Mouse (Mus musculus): Measurements from ENCODE around the gene S1pr5.

DNA sequence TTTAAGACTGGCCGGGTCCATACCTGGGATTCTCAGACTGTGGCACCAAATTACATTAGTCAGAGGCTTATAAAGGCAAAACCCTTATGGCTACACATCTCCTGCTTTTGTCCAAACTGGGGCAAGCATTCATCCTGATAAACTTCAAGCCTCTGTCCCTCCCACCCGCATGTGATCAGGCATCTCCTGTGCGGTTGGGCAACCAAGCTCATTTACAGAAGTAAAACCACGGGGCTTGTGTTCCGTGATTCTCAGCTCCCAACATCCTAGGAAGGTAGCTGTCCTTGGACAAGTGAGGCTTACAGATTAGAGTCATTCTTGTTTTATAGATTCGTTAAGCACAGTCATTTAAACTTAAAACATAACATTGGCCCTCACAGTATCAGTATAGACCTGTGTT, 41.4 kb downstream of the S1pr5 start:
- TF ChIP-seq TBP (IDR thresholded peaks at IDR 0.05; ENCODE audit: low read depth, low read length) (no peak), CTCF (IDR thresholded peaks at IDR 0.05 in 2 of 3, conservative IDR thresholded peaks at IDR 0.05 in 1 of 3; ENCODE audit: control insufficient read depth in 1 of 3, insufficient read depth in 1 of 3, low read depth in 2 of 3, low read length in 3 of 3, poor library complexity in 1 of 3, severe bottlenecking in 1 of 3) (no peak), MAFK (IDR thresholded peaks at IDR 0.05; ENCODE audit: borderline replicate concordance, low read depth, low read length) (no peak), SIN3A (IDR thresholded peaks at IDR 0.05; ENCODE audit: low read length) (no peak), USF2 (IDR thresholded peaks at IDR 0.05; ENCODE audit: borderline replicate concordance in 1 of 2, insufficient read depth in 1 of 2, low read depth in 1 of 2, low read length in 2 of 2) (no peak), POLR2AphosphoS2 (IDR thresholded peaks at IDR 0.05; ENCODE audit: low read length) (no peak), JUND (IDR thresholded peaks at IDR 0.05; ENCODE audit: low read depth, low read length) (no peak), MAX (IDR thresholded peaks at IDR 0.05; ENCODE audit: low read length) (no peak), SMC3 (IDR thresholded peaks at IDR 0.05; ENCODE audit: low read depth, low read length) (no peak), KAT2A (conservative IDR thresholded peaks at IDR 0.05; ENCODE audit: low read depth, low read length) (no peak), CHD1 (IDR thresholded peaks at IDR 0.05; ENCODE audit: low read depth, low read length) (no peak), POLR2A (IDR thresholded peaks at IDR 0.05; ENCODE audit: control insufficient read depth in 1 of 2, insufficient read depth in 1 of 2, low read depth in 1 of 2, low read length in 2 of 2, poor library complexity in 1 of 2) (no peak), RAD21 (IDR thresholded peaks at IDR 0.05; ENCODE audit: low read depth, low read length) (no peak)

Data from MEL (cell line).